Mouse (Mus musculus) kidney, postnatal 10 days (tissue): Measurements from ENCODE around the gene Nabp1.
"Not testable (repeated sequence)": the region's sequence is repeated elsewhere in the genome, so short reads cannot be mapped to it uniquely, and the experiment has no call there.

Experiments
- DNase-seq: peaks from one replicate; pipeline ENCODE4 v3.0.0; 2021; ENCODE audit warnings: mixed read lengths

Nabp1 gene

GRCm38 (mm10) chr1:51480386-51480785 is 2.2 kb upstream of the Nabp1 start:
- no peak for DNase-seq

GRCm38 (mm10) chr1:51479691-51480090 is 1.5 kb upstream of the Nabp1 start:
- DNase-seq = no peak

GRCm38 (mm10) chr1:51479027-51479329 is 753 bp upstream of the Nabp1 start:
- no peak for DNase-seq

GRCm38 (mm10) chr1:51477656-51478081 is 556 bp downstream of the Nabp1 start:
- DNase-seq = peak; percentile 62

- no peak for DNase-seq
These were observed 1.8 kb downstream of the Nabp1 start for GRCm38 (mm10) chr1:51476405-51476804.

GRCm38 (mm10) chr1:51468077-51468476 is 10.1 kb downstream of the Nabp1 start:
- no peak for DNase-seq

- DNase-seq = no peak
These were observed 11.0 kb downstream of the Nabp1 start for GRCm38 (mm10) chr1:51467181-51467580.

GRCm38 (mm10) chr1:51466385-51466784 is 11.8 kb downstream of the Nabp1 start:
- DNase-seq = peak; percentile 30

- DNase-seq = peak; percentile 20
These were observed 12.9 kb downstream of the Nabp1 start for GRCm38 (mm10) chr1:51465285-51465684.

- DNase-seq = no peak
These were observed 15.2 kb downstream of the Nabp1 start for GRCm38 (mm10) chr1:51463038-51463437.

GRCm38 (mm10) chr1:51458731-51459450 is 19.3 kb downstream of the Nabp1 start:
- DNase-seq = peak; percentile 40

GRCm38 (mm10) chr1:51458089-51458488 is 20.1 kb downstream of the Nabp1 start:
- DNase-seq = no peak

- no peak for DNase-seq
These were observed 21.0 kb downstream of the Nabp1 start for GRCm38 (mm10) chr1:51457249-51457648.

GRCm38 (mm10) chr1:51448789-51449188 is 29.4 kb downstream of the Nabp1 start:
- DNase-seq = no peak

- DNase-seq = peak; percentile 51
These were observed 32.3 kb downstream of the Nabp1 start for GRCm38 (mm10) chr1:51445854-51446460.

GRCm38 (mm10) chr1:51445161-51445853 is 32.9 kb downstream of the Nabp1 start:
- no peak for DNase-seq

GRCm38 (mm10) chr1:51429775-51430174 is 48.5 kb downstream of the Nabp1 start:
- no peak for DNase-seq

- no peak for DNase-seq
These were observed 51.9 kb downstream of the Nabp1 start for GRCm38 (mm10) chr1:51426298-51426697.

GRCm38 (mm10) chr1:51421029-51421428 is 57.2 kb downstream of the Nabp1 start:
- DNase-seq = not testable (repeated sequence)

- no peak for DNase-seq
These were observed 59.5 kb downstream of the Nabp1 start for GRCm38 (mm10) chr1:51418753-51419152.
